Mouse (Mus musculus): Measurements from ENCODE around the gene BC049715.

Gene BC049715

GRCm38 (mm10) chr6:136808631-136809046 lies 18.8 kb upstream of the BC049715 start:
- in situ Hi-C loops (cut with MseI, MboI), result no loop called here

- in situ Hi-C loops (cut with MseI, MboI), result no loop called here
These were observed 18.3 kb upstream of the BC049715 start for GRCm38 (mm10) chr6:136809077-136809476.

- in situ Hi-C loops (cut with MseI, MboI), result no loop called here
These were observed 17.8 kb upstream of the BC049715 start for GRCm38 (mm10) chr6:136809673-136810072.

- in situ Hi-C loops (cut with MseI, MboI), result no loop called here
These were observed 16.2 kb upstream of the BC049715 start for GRCm38 (mm10) chr6:136811196-136811595.

GRCm38 (mm10) chr6:136813117-136813516 lies 14.3 kb upstream of the BC049715 start:
- in situ Hi-C loops (cut with MseI, MboI), result no loop called here

GRCm38 (mm10) chr6:136815381-136815780 lies 12.0 kb upstream of the BC049715 start:
- in situ Hi-C loops (cut with MseI, MboI), result no loop called here

GRCm38 (mm10) chr6:136816826-136817225 lies 10.6 kb upstream of the BC049715 start:
- in situ Hi-C loops (cut with MseI, MboI), result no loop called here

GRCm38 (mm10) chr6:136817549-136817948 lies 9.9 kb upstream of the BC049715 start:
- in situ Hi-C loops (cut with MseI, MboI), result no loop called here

GRCm38 (mm10) chr6:136820381-136820780 lies 7.0 kb upstream of the BC049715 start:
- in situ Hi-C loops (cut with MseI, MboI), result no loop called here

- in situ Hi-C loops (cut with MseI, MboI), result no loop called here
These were observed 6.3 kb upstream of the BC049715 start for GRCm38 (mm10) chr6:136821086-136821485.

GRCm38 (mm10) chr6:136824987-136825386 lies 2.4 kb upstream of the BC049715 start:
- in situ Hi-C loops (cut with MseI, MboI), result no loop called here

- in situ Hi-C loops (cut with MseI, MboI), result no loop called here
These were observed 310 bp upstream of the BC049715 start for GRCm38 (mm10) chr6:136827116-136827515.

GRCm38 (mm10) chr6:136827881-136828561 lies 595 bp downstream of the BC049715 start, which contains the start of gene Wbp11:
Gene Wbp11 (minus strand): TSS chr6:136828233.
- in situ Hi-C loops (cut with MseI, MboI), result no loop called here

- in situ Hi-C loops (cut with MseI, MboI), result no loop called here
These were observed 1.3 kb downstream of the BC049715 start for GRCm38 (mm10) chr6:136828681-136829080.

- in situ Hi-C loops (cut with MseI, MboI), result no loop called here
These were observed 4.3 kb downstream of the BC049715 start for GRCm38 (mm10) chr6:136831712-136832111.

- in situ Hi-C loops (cut with MseI, MboI), result no loop called here
These were observed 7.9 kb downstream of the BC049715 start, which contains the start of gene Smco3 for GRCm38 (mm10) chr6:136835352-136835751. Gene Smco3 (minus strand): TSS chr6:136835452.

- in situ Hi-C loops (cut with MseI, MboI), result no loop called here
These were observed 9.9 kb downstream of the BC049715 start for GRCm38 (mm10) chr6:136837323-136837722.

- in situ Hi-C loops (cut with MseI, MboI), result no loop called here
These were observed 17.5 kb downstream of the BC049715 start for GRCm38 (mm10) chr6:136844903-136845302.

GRCm38 (mm10) chr6:136845706-136846480 lies 18.5 kb downstream of the BC049715 start:
- in situ Hi-C loops (cut with MseI, MboI), result no loop called here

GRCm38 (mm10) chr6:136847267-136847666 lies 19.8 kb downstream of the BC049715 start:
- in situ Hi-C loops (cut with MseI, MboI), result no loop called here

- in situ Hi-C loops (cut with MseI, MboI), result no loop called here
These were observed 20.4 kb downstream of the BC049715 start for GRCm38 (mm10) chr6:136847790-136848189.

- in situ Hi-C loops (cut with MseI, MboI), result no loop called here
These were observed 21.0 kb downstream of the BC049715 start for GRCm38 (mm10) chr6:136848399-136848798.

- in situ Hi-C loops (cut with MseI, MboI), result no loop called here
These were observed 21.5 kb downstream of the BC049715 start for GRCm38 (mm10) chr6:136848971-136849370.
